Mouse (Mus musculus) thymus, postnatal 10 days (tissue): Measurements from ENCODE around the gene Prpsap1.
"Not testable (repeated sequence)": the region's sequence is repeated elsewhere in the genome, so short reads cannot be mapped to it uniquely, and the experiment has no call there.

ENCODE experiments used
- DNase-seq, 2 experiments: peaks; one replicate each; pipeline ENCODE4 v3.0.0; 2021; ENCODE audit warnings: low spot score in 2 of 2

Prpsap1 gene

GRCm38 (mm10) chr11:116488207-116488606 is 5.8 kb downstream of the Prpsap1 start:
- DNase-seq, result no peak

GRCm38 (mm10) chr11:116484261-116484660 is 9.7 kb downstream of the Prpsap1 start:
- DNase-seq, result no peak

GRCm38 (mm10) chr11:116481776-116482175 is 12.2 kb downstream of the Prpsap1 start:
- DNase-seq, result no peak

GRCm38 (mm10) chr11:116480975-116481374 is 13.0 kb downstream of the Prpsap1 start:
- no peak for DNase-seq

- DNase-seq, result no peak
Observed at GRCm38 (mm10) chr11:116479832-116480231, 14.2 kb downstream of the Prpsap1 start.

- no peak for DNase-seq
Observed at GRCm38 (mm10) chr11:116478978-116479377, 15.0 kb downstream of the Prpsap1 start.

GRCm38 (mm10) chr11:116477160-116477759 is 16.7 kb downstream of the Prpsap1 start:
- DNase-seq, result no peak

GRCm38 (mm10) chr11:116476696-116477095 is 17.3 kb downstream of the Prpsap1 start:
- no peak for DNase-seq

GRCm38 (mm10) chr11:116476041-116476440 is 18.0 kb downstream of the Prpsap1 start:
- no peak for DNase-seq

GRCm38 (mm10) chr11:116472275-116472674 is 21.7 kb downstream of the Prpsap1 start:
- DNase-seq, result no peak

GRCm38 (mm10) chr11:116470896-116471295 is 23.1 kb downstream of the Prpsap1 start:
- DNase-seq, result no peak

GRCm38 (mm10) chr11:116470249-116470648 is 23.8 kb downstream of the Prpsap1 start:
- no peak for DNase-seq

GRCm38 (mm10) chr11:116468338-116468737 is 25.7 kb downstream of the Prpsap1 start:
- not testable (repeated sequence) for DNase-seq

GRCm38 (mm10) chr11:116466141-116466540 is 27.9 kb downstream of the Prpsap1 start, which contains the start of gene Qrich2:
Gene Qrich2, minus strand, starts transcription at chr11:116466241.
- no peak for DNase-seq

- DNase-seq, result peak; percentile 61 to 86
Observed at GRCm38 (mm10) chr11:116463833-116464232, 30.2 kb downstream of the Prpsap1 start.

GRCm38 (mm10) chr11:116463338-116463737 is 30.7 kb downstream of the Prpsap1 start:
- no peak for DNase-seq

- no peak for DNase-seq
Observed at GRCm38 (mm10) chr11:116459786-116460185, 34.2 kb downstream of the Prpsap1 start.

GRCm38 (mm10) chr11:116456234-116456633 is 37.8 kb downstream of the Prpsap1 start:
- DNase-seq, result no peak

- DNase-seq, result no peak
Observed at GRCm38 (mm10) chr11:116453889-116454288, 40.1 kb downstream of the Prpsap1 start.

- DNase-seq, result no peak
Observed at GRCm38 (mm10) chr11:116449341-116449740, 44.7 kb downstream of the Prpsap1 start.

GRCm38 (mm10) chr11:116447822-116448221 is 46.2 kb downstream of the Prpsap1 start:
- DNase-seq, result no peak

- no peak for DNase-seq
Observed at GRCm38 (mm10) chr11:116446308-116446887, 47.6 kb downstream of the Prpsap1 start.

- DNase-seq, result peak; percentile 84 to 96
Observed at GRCm38 (mm10) chr11:116445596-116446307, 48.2 kb downstream of the Prpsap1 start.
